Mouse (Mus musculus) intestine, embryonic 15.5 days (tissue): ENCODE measurements around the gene Fam166b. TPM values are rescaled to one million over a fixed set of nuclear protein-coding genes. Genes with fewer than 3 reads are reported as not detected.

Experiments used
- ATAC-seq: fragments of 200-750 bp; cut with Nextera tagmentation; 2 replicates; pipeline ENCODE4 v1.8.0; 2017; ENCODE audit warnings: moderate TSS enrichment, moderate library complexity
- H3K27ac ChIP-seq: fragments of 300-500 bp; sonication (generic); 2 replicates; pipeline ENCODE4 v1.5.1; 2015; ENCODE audit warnings: mild to moderate bottlenecking, inconsistent platforms
- H3K27me3 ChIP-seq: fragments of 300-500 bp; sonication (generic); replicated peaks from 2 replicates; pipeline ENCODE4 v1.6.1; 2015; ENCODE audit warnings: inconsistent platforms
- H3K36me3 ChIP-seq: fragments of 300-500 bp; sonication (generic); 2 replicates; pipeline ENCODE4 v1.6.1; 2015; ENCODE audit warnings: inconsistent platforms
- H3K4me1 ChIP-seq: fragments of 300-500 bp; sonication (generic); replicated peaks from 2 replicates; pipeline ENCODE4 v1.6.1; 2015; ENCODE audit warnings: inconsistent platforms
- H3K4me2 ChIP-seq: fragments of 300-500 bp; sonication (generic); replicated peaks from 2 replicates; pipeline ENCODE4 v1.6.1; 2015; ENCODE audit warnings: mild to moderate bottlenecking, inconsistent platforms
- H3K4me3 ChIP-seq: fragments of 300-500 bp; sonication (generic); replicated peaks from 2 replicates; pipeline ENCODE4 v1.5.1; 2015; ENCODE audit warnings: inconsistent platforms
- H3K9ac ChIP-seq: fragments of 300-500 bp; sonication (generic); 2 replicates; pipeline ENCODE4 v1.6.1; 2015; ENCODE audit warnings: inconsistent platforms
- H3K9me3 ChIP-seq: fragments of 300-500 bp; sonication (generic); 2 replicates; pipeline ENCODE4 v1.6.1; 2016; ENCODE audit warnings: inconsistent platforms
- WGBS: fragments of 180-500 bp; shearing (Covaris S2); methylation state at CpG from one replicate; pipeline ENCODE4 v1.1.7; 2015; 5-methylcytosine and 5-hydroxymethylcytosine counted together
- polyA plus RNA-seq: library from polyadenylated mRNA; unstranded; fragments of >200 nt; fragmentation: Nextera tagmentation; extraction: Ambion mirVana; gene quantifications from 2 replicates; pipeline ENCODE4 v1.2.1, GENCODE M21; 2015

Gene Fam166b
- polyA plus RNA-seq, 1 experiment from 2014 or later = not detected

- Histone ChIP-seq H3K4me3 (peak overlapping the region; percentile 13), H3K9ac (peak overlapping the region; percentile 29; the same call in 1 of the 2 replicates), H3K4me2 (peak overlapping the region; percentile 51), H3K27ac (no peak overlapping the region), H3K36me3 (no peaks in the 10 kb centered on the region), H3K9me3 (no peaks in the 10 kb centered on the region), H3K27me3 (peaks cover 17% of the 10 kb centered on the region), H3K4me1 (peaks cover 18% of the 10 kb centered on the region)
- WGBS = 4% methylated on average over 18 of the region's 18 CpGs
- ATAC-seq = no peak
These were observed 24.5 kb upstream of the Fam166b start for GRCm38 (mm10) chr4:43453413-43453812.

DNA sequence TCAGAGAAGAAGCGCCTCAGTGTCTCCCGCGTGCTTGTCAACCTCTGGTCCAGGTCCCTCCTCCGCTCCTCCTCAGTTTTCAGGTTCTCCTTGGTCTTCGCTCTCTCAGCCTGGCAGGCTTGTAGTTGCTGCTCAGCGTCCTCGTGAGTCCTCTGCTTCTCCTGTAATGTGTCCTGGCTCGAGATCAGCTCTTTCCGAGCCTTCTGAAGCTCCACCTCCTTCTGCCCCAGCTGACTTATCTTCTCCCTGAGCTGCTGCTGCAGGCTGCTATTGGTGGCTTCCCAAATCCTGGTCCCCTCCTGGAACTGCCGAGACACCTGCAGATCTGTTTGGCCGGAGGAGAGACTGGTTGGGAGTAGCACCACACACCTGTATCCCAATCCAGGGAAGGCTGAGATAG is 23.4 kb upstream of the Fam166b start:
- WGBS = 49% methylated on average over 11 of the region's 11 CpGs

DNA sequence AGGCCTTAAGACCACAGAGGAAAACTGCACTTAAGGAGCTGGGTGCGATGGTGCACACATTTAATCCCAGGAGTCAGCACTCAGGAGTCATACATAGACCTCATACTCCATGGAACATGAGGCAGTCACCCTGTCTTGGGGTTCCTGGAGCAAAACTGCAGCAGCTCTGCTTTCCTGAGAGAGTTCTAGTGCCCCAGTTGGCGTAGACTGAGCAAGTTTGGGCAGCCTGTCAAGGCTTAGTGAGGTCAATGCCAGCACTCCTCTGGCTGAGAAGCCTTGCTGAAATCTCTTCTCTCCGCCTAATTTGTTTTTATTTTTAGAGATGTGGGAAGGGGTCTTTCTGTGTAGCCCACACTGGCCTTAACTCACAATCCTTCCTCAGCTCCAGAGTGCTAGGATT is 19.6 kb upstream of the Fam166b start:
- Histone ChIP-seq H3K9ac (no peak overlapping the region), H3K9me3 (no peaks in the 10 kb centered on the region), H3K36me3 (peaks cover 31% of the 10 kb centered on the region), H3K27me3 (peaks cover 9% of the 10 kb centered on the region; the same call in 1 of the 2 replicates), H3K4me2 (no peak overlapping the region), H3K4me1 (peaks cover 14% of the 10 kb centered on the region), H3K27ac (no peak overlapping the region), H3K4me3 (no peak overlapping the region)
- WGBS = 82% methylated on average over 3 of the region's 3 CpGs
- no peak for ATAC-seq

More for the DNA sequence above, 23.4 kb upstream of the Fam166b start:
- no peak for ATAC-seq
- H3K9ac ChIP-seq = no peak overlapping the region
- no peak overlapping the region for H3K4me2 ChIP-seq
- no peak overlapping the region for H3K27ac ChIP-seq
- peaks cover 18% of the 10 kb centered on the region for H3K4me1 ChIP-seq
- H3K27me3 ChIP-seq = peaks cover 17% of the 10 kb centered on the region
- peaks cover 9% of the 10 kb centered on the region; the same call in 1 of the 2 replicates for H3K36me3 ChIP-seq
- H3K9me3 ChIP-seq = no peaks in the 10 kb centered on the region
- no peak overlapping the region for H3K4me3 ChIP-seq

GRCm38 (mm10) chr4:43447251-43447650 is 18.3 kb upstream of the Fam166b start:
- Histone ChIP-seq H3K4me2 (no peak overlapping the region), H3K4me3 (no peak overlapping the region), H3K9me3 (no peaks in the 10 kb centered on the region), H3K36me3 (peaks cover 31% of the 10 kb centered on the region), H3K27me3 (no peaks in the 10 kb centered on the region), H3K9ac (no peak overlapping the region), H3K27ac (no peak overlapping the region), H3K4me1 (peaks cover 10% of the 10 kb centered on the region)
- WGBS = 91% methylated on average over 13 of the region's 13 CpGs
- ATAC-seq = no peak

GRCm38 (mm10) chr4:43443511-43443910 is 14.6 kb upstream of the Fam166b start:
- H3K9me3 ChIP-seq = no peaks in the 10 kb centered on the region
- H3K36me3 ChIP-seq = peaks cover 31% of the 10 kb centered on the region
- peak; percentile 22 for ATAC-seq
- WGBS = under 1% methylated on average over 23 of the region's 28 CpGs
- peak overlapping the region; percentile 89 for H3K4me3 ChIP-seq
- peak overlapping the region; percentile 97 for H3K4me2 ChIP-seq
- H3K4me1 ChIP-seq = peaks cover 10% of the 10 kb centered on the region
- H3K9ac ChIP-seq = peak overlapping the region; percentile 99
- no peaks in the 10 kb centered on the region for H3K27me3 ChIP-seq
- peak overlapping the region; percentile 89 for H3K27ac ChIP-seq

DNA sequence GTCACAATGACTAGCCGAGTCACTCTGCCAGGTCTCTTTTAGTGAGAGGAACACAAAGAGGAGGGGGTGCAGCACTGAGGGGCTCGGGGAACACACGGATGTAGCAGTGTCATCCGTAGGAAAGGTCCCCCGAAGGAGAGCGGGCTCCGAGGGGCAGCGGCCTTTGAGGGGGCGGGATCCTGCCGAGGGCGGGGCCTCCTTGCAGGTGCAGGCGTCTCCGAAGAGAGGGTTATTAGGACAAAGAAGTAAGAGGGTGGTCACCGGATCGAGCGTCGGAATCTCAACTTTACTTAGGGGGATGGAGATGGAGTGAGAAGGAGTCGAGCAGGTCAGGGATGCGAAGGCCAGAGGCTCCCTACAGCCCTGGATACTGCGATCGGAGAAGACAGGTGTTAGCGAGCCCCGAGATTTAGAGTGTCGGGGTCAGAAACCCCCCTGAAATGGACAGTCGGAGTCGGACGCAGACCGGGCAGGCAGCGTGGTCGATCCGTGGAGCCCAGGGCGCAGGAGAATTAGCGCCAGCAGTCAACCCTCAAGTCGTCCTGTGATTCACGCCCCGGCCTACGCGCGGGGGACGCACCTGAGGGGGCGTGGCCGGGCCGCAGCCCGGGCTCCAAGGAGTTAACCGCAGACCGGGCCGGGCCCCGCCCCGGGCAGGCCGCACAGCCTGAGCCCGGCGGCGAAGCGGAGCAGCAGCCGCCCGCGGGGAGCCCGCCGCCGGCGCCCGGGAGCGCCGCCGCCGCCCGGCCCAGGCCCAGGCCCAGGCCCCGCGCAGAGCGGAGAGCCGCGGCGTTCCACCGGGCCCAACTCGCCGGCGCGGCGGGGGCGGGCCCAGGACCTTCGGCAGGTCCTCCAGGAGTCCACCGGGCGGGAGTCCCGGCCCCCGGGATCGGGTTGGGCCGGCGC is 13.8 kb upstream of the Fam166b start:
- Histone ChIP-seq H3K9me3 (no peaks in the 10 kb centered on the region), H3K4me2 (peak overlapping the region; percentile 97), H3K4me3 (peak overlapping the region; percentile 89), H3K36me3 (peaks cover 27% of the 10 kb centered on the region), H3K27me3 (no peaks in the 10 kb centered on the region), H3K4me1 (peaks cover 10% of the 10 kb centered on the region), H3K27ac (peak overlapping the region; percentile 89), H3K9ac (peak overlapping the region; percentile 99)
- ATAC-seq = peak; percentile 85
- WGBS = under 1% methylated on average over 85 of the region's 88 CpGs

DNA sequence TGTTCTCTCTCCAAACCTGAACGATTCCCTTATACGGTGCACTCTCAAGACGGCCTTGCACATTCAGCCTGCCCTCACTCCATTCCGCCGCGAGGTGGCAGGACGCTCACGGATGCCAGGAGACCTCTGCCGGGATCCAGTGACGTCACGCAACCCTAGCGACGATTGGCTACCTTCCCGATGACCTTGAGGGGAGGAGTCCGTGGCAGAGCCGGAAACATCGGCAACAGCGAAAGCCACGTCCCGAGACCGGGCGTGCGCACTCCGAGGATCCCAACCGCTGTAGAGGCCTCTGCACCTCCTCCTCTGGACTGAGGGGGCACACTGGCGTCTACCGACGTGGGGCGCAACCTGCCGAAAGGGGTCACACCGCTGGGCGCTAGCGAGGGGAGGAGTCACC is 13.1 kb upstream of the Fam166b start:
- ATAC-seq = peak; percentile 94
- H3K4me2 ChIP-seq = peak overlapping the region; percentile 97
- H3K9me3 ChIP-seq = no peaks in the 10 kb centered on the region
- H3K4me1 ChIP-seq = peaks cover 10% of the 10 kb centered on the region
- peak overlapping the region; percentile 89 for H3K4me3 ChIP-seq
- under 1% methylated on average over 32 of the region's 33 CpGs for WGBS
- no peaks in the 10 kb centered on the region for H3K27me3 ChIP-seq
- peak overlapping the region; percentile 99 for H3K9ac ChIP-seq
- H3K36me3 ChIP-seq = peaks cover 20% of the 10 kb centered on the region
- H3K27ac ChIP-seq = peak overlapping the region; percentile 89

DNA sequence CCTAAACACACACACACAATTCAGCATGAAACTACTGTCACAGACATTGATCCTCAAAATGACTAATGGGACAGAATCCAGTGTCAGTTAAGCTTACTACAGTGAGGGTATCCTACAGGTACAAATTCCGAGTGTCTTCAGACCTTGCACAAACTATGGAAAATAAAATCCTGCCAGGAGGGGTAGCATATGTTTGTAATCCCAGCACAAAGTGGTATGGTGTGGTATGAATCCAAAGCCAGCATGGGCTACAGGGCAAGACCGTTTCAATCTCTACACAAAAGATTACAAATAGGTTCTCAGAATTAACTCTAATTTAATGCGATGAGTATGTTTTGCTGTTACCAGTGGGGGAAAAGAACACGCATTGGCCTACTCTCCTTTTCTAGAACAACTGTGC is 12.7 kb upstream of the Fam166b start, which contains the start of gene Tesk1:
TSS of gene Tesk1 (plus strand) at position 301 of the 400 bp plus-strand sequence.
- peak within 1 kb of the TSS; percentile 89 for H3K4me3 ChIP-seq
- H3K9me3 ChIP-seq = no peaks in the 10 kb centered on the region
- no peaks in the 10 kb centered on the region for H3K27me3 ChIP-seq
- 22% methylated on average over 4 of the region's 4 CpGs for WGBS
- peak within 1 kb of the TSS; percentile 89 for H3K27ac ChIP-seq
- no peak for ATAC-seq
- peaks cover 16% of the 10 kb centered on the region for H3K36me3 ChIP-seq
- H3K4me1 ChIP-seq = peaks cover 10% of the 10 kb centered on the region
- H3K4me2 ChIP-seq = peak within 1 kb of the TSS; percentile 97
- peak within 1 kb of the TSS; percentile 99 for H3K9ac ChIP-seq

DNA sequence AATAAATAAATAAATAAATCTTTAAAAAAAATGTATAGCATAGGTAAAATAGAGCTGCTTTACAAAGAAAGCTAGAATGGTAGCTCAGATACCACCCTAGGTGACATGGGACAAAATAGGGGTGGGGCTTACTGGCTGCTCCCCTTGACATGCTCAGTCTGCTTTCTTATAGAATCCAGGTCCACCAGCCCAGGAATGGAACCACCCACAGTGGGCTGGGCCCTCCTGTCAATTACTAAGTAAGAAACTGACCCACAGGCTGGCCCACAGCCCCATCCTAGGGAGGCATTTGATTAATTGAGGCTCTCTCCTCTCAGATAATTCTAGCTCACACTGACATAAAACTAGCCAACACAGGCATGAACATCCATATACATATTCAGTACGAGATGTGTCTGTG is 3.9 kb upstream of the Fam166b start:
- 83% methylated on average over 1 of the region's 1 CpGs for WGBS
- no peak for ATAC-seq
- Histone ChIP-seq H3K36me3 (no peaks in the 10 kb centered on the region), H3K4me1 (peaks cover 8% of the 10 kb centered on the region), H3K4me3 (no peak overlapping the region), H3K27ac (no peak overlapping the region), H3K9ac (no peak overlapping the region), H3K9me3 (no peaks in the 10 kb centered on the region), H3K27me3 (peaks cover 4% of the 10 kb centered on the region; the same call in 1 of the 2 replicates), H3K4me2 (no peak overlapping the region)

DNA sequence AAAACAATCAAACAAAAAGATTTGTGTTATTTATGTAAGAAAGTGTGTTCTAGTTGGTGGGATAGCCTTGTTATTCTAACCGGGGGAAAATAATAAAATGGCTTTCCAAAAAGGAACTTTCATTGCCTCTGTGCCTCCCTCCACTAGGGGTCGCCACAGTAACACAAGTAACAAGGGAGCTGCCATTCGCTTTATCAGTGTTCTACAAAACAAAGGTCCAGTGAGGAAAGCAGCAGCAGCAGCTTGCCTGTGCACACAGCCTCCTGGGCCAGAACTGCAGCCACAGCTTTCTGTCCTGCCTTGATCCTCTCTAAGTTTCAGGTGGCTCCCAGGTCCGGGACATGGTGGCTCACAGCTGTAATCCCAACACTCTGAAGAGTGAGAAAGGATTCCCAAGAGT is 2.8 kb upstream of the Fam166b start:
- Histone ChIP-seq H3K4me1 (peaks cover 8% of the 10 kb centered on the region), H3K4me2 (no peak overlapping the region), H3K36me3 (peaks cover under 1% of the 10 kb centered on the region; the same call in 1 of the 2 replicates), H3K27ac (peak overlapping the region; percentile 51; the same call in 1 of the 2 replicates), H3K27me3 (peaks cover 13% of the 10 kb centered on the region; the same call in 1 of the 2 replicates), H3K4me3 (no peak overlapping the region), H3K9ac (no peak overlapping the region), H3K9me3 (no peaks in the 10 kb centered on the region)
- 5% methylated on average over 4 of the region's 4 CpGs for WGBS
- peak; percentile 56; the same call in 1 of the 2 replicates for ATAC-seq

DNA sequence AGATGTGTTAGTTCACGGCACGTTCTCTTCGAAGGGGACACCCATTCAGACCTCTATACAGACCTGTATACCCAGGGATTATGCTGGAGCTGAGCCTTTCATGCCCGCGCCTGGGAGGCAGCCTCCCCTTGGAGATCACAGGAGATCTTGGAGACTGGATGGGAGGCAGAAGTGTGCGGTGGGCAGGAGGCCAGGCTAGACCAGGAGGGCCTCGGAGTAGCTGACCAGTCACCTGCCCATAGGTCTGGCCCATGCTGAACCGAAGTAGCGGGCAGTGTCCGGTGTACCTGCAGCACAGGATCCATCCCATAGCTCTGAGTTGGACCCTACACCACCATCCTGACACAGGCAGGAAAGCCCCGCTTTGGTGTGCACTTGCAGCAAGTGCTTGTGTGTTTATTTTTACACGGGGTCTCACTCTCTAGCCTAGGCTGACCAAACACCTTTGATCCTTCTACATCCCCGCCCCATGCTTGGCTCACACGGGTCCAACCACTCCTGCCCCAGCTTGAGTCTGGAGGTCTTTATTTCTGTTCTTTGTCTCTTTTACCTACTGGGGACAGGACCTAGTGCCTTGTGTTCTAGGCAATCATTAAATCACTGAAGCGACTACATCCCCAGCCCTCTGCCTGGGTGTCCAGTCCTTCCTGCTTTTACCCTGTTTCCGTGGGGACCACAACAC is 613 bp downstream of the Fam166b start:
- no peaks in the 10 kb centered on the region for H3K9me3 ChIP-seq
- peaks cover 18% of the 10 kb centered on the region; the same call in 1 of the 2 replicates for H3K27me3 ChIP-seq
- ATAC-seq = no peak
- peak overlapping the region; percentile 35; the same call in 1 of the 2 replicates for H3K4me2 ChIP-seq
- peaks cover 21% of the 10 kb centered on the region for H3K36me3 ChIP-seq
- no peak overlapping the region for H3K9ac ChIP-seq
- 38% methylated on average over 16 of the region's 16 CpGs for WGBS
- H3K27ac ChIP-seq = 0 out of 2 replicates have a peak overlapping the region, but pooled peaks have one; percentile 27
- no peak overlapping the region for H3K4me3 ChIP-seq
- H3K4me1 ChIP-seq = peaks cover 13% of the 10 kb centered on the region
